Mouse (Mus musculus) ES-E14 (cell line): ENCODE results near the gene Ccr10.

Experiments used
- CHD2 ChIP-seq: IDR thresholded peaks from 2 replicates; pipeline ENCODE4 v1.6.1; 2014; ENCODE audit warnings: mild to moderate bottlenecking, low read depth, low read length, inconsistent platforms
- HCFC1 ChIP-seq: IDR thresholded peaks from 2 replicates; pipeline ENCODE4 v1.6.1; 2012; ENCODE audit warnings: low read length, inconsistent platforms, borderline replicate concordance; ENCODE audit not compliant: insufficient read depth
- MAFK ChIP-seq: IDR thresholded peaks from 2 replicates; pipeline ENCODE4 v1.6.1; 2014; ENCODE audit warnings: mild to moderate bottlenecking, low read depth, low read length, inconsistent platforms; ENCODE audit not compliant: insufficient read depth
- ZC3H11A ChIP-seq: IDR thresholded peaks from 2 replicates; pipeline ENCODE4 v1.6.1; 2012; ENCODE audit warnings: low read depth, mild to moderate bottlenecking, inconsistent platforms, low read length, borderline replicate concordance
- ZNF384 ChIP-seq: IDR thresholded peaks from 2 replicates; pipeline ENCODE4 v1.6.1; 2012; ENCODE audit warnings: low read depth, low read length, inconsistent platforms

DNA sequence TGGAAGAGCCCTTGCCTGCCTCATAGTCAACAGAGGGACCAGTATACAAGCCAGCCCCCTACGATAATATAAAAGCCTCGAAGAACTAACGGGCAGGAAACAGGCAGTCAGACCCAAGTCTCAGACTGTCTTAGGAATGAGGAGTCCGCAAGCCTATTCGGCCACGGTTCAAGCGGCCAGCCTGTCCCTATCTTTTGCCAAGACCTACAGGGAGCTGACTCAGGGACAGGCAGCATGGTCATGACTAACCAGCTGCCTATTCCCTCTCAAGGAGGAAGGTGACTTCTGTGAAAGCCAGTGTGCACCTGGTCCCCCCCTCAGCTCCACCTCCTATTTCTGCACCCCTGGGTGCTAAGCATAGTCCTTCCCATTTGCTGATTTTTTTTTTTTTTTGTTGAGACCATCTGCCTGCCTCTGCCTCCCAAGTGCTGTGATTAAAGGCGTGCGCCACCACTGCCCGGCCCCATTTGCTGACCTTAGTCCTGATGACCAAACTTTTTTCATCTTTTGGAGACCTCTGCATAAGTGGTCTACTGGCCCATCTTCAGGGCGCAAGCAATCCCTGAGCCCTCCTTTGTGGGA lies 46.2 kb downstream of the Ccr10 start:
- TF ChIP-seq HCFC1 (no peak), MAFK (no peak), ZNF384 (no peak), ZC3H11A (no peak), CHD2 (no peak)
